Mouse (Mus musculus): ENCODE results near the gene Car2.

GRCm38 (mm10) chr3:14876325-14876918, 9.7 kb upstream of the Car2 start:
- TF ChIP-seq CTCF (IDR thresholded peaks at IDR 0.05; ENCODE audit: extremely low read depth, insufficient read depth, low read length) (no peak), POLR2A (IDR thresholded peaks at IDR 0.05; ENCODE audit: extremely low read depth, insufficient read depth, low read length) (no peak)

All from cortical plate, adult 2 months (tissue).